Mouse (Mus musculus) intestine, embryonic 15.5 days (tissue): ENCODE data around the gene Adgrg3. TPM values are rescaled to one million over a fixed set of nuclear protein-coding genes. Genes with fewer than 3 reads are reported as not detected.

Experiments
- ATAC-seq: fragments of 200-750 bp; cut with Nextera tagmentation; 2 replicates; pipeline ENCODE4 v1.8.0; 2017; ENCODE audit warnings: moderate TSS enrichment, moderate library complexity
- H3K27ac ChIP-seq: fragments of 300-500 bp; sonication (generic); 2 replicates; pipeline ENCODE4 v1.5.1; 2015; ENCODE audit warnings: mild to moderate bottlenecking, inconsistent platforms
- H3K27me3 ChIP-seq: fragments of 300-500 bp; sonication (generic); replicated peaks from 2 replicates; pipeline ENCODE4 v1.6.1; 2015; ENCODE audit warnings: inconsistent platforms
- H3K36me3 ChIP-seq: fragments of 300-500 bp; sonication (generic); 2 replicates; pipeline ENCODE4 v1.6.1; 2015; ENCODE audit warnings: inconsistent platforms
- H3K4me1 ChIP-seq: fragments of 300-500 bp; sonication (generic); replicated peaks from 2 replicates; pipeline ENCODE4 v1.6.1; 2015; ENCODE audit warnings: inconsistent platforms
- H3K4me2 ChIP-seq: fragments of 300-500 bp; sonication (generic); replicated peaks from 2 replicates; pipeline ENCODE4 v1.6.1; 2015; ENCODE audit warnings: mild to moderate bottlenecking, inconsistent platforms
- H3K4me3 ChIP-seq: fragments of 300-500 bp; sonication (generic); replicated peaks from 2 replicates; pipeline ENCODE4 v1.5.1; 2015; ENCODE audit warnings: inconsistent platforms
- H3K9ac ChIP-seq: fragments of 300-500 bp; sonication (generic); 2 replicates; pipeline ENCODE4 v1.6.1; 2015; ENCODE audit warnings: inconsistent platforms
- H3K9me3 ChIP-seq: fragments of 300-500 bp; sonication (generic); 2 replicates; pipeline ENCODE4 v1.6.1; 2016; ENCODE audit warnings: inconsistent platforms
- WGBS: fragments of 180-500 bp; shearing (Covaris S2); methylation state at CpG from one replicate; pipeline ENCODE4 v1.1.7; 2015; 5-methylcytosine and 5-hydroxymethylcytosine counted together
- polyA plus RNA-seq: library from polyadenylated mRNA; unstranded; fragments of >200 nt; fragmentation: Nextera tagmentation; extraction: Ambion mirVana; gene quantifications from 2 replicates; pipeline ENCODE4 v1.2.1, GENCODE M21; 2015

Gene Adgrg3
- polyA plus RNA-seq, 1 experiment from 2014 or later = 3.5 TPM

DNA sequence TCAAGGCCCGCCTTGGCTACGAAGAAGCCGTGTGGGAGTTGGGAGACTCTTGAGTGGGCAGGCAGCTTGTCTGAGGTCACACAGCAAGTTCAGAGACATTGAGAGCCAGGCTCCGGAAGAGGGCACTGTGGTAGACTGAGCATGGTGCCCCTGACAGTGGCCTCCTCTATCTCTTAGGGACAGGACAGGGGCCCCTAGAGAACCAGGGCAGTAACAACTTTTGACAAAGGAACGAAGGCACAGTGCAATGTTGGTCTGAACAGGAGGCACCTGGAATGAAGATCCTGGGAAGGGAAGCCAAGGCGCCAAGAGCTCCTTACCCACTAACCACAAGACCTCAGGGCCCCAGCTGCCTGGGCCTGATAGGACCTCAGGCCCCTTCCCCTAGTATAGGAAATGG is 32.5 kb upstream of the Adgrg3 start:
- Histone ChIP-seq H3K9ac (no peak overlapping the region), H3K4me3 (no peak overlapping the region), H3K4me1 (peaks cover 32% of the 10 kb centered on the region), H3K36me3 (no peaks in the 10 kb centered on the region), H3K27me3 (no peaks in the 10 kb centered on the region), H3K27ac (no peak overlapping the region), H3K9me3 (no peaks in the 10 kb centered on the region), H3K4me2 (no peak overlapping the region)
- ATAC-seq = no peak
- WGBS = 81% methylated on average over 6 of the region's 6 CpGs

- no peaks in the 10 kb centered on the region for H3K9me3 ChIP-seq
- WGBS = 50% methylated on average over 5 of the region's 5 CpGs
- H3K4me2 ChIP-seq = no peak overlapping the region
- H3K4me3 ChIP-seq = no peak overlapping the region
- peaks cover 31% of the 10 kb centered on the region for H3K4me1 ChIP-seq
- no peak overlapping the region for H3K9ac ChIP-seq
- H3K27me3 ChIP-seq = no peaks in the 10 kb centered on the region
- no peak for ATAC-seq
- no peaks in the 10 kb centered on the region for H3K36me3 ChIP-seq
- H3K27ac ChIP-seq = no peak overlapping the region
Measured at GRCm38 (mm10) chr8:94986676-94987075, 30.8 kb upstream of the Adgrg3 start.

- no peak for ATAC-seq
- Histone ChIP-seq H3K9ac (no peak overlapping the region), H3K9me3 (no peaks in the 10 kb centered on the region), H3K4me3 (no peak overlapping the region), H3K4me2 (no peak overlapping the region), H3K36me3 (no peaks in the 10 kb centered on the region), H3K27ac (no peak overlapping the region), H3K4me1 (peaks cover 38% of the 10 kb centered on the region), H3K27me3 (no peaks in the 10 kb centered on the region)
- WGBS = 80% methylated on average over 7 of the region's 7 CpGs
Measured at GRCm38 (mm10) chr8:94987553-94987952, 29.9 kb upstream of the Adgrg3 start.

DNA sequence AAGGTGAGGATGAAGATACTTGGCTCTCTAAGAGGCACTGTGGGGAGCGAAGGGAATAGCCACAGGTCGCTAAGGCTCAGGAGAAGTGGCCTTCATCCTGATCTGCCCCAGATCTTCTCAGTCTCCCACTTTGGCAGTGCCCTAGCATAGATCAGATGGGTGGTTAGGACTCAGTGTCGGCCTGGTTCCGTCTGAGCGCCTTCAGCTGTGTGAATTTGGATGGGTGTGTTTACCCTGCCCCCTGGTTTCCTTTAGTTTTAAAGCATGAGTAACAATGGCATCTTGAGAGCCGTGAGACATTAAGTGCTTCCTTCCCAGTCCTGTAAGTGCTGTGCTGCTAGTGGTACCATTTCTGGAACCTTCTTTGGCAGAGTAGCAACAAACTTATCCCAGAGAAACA is 28.9 kb upstream of the Adgrg3 start:
- peaks cover 44% of the 10 kb centered on the region for H3K4me1 ChIP-seq
- H3K36me3 ChIP-seq = no peaks in the 10 kb centered on the region
- WGBS = 80% methylated on average over 6 of the region's 6 CpGs
- H3K4me3 ChIP-seq = no peak overlapping the region
- H3K9me3 ChIP-seq = no peaks in the 10 kb centered on the region
- no peak overlapping the region for H3K4me2 ChIP-seq
- ATAC-seq = no peak
- H3K9ac ChIP-seq = no peak overlapping the region
- no peak overlapping the region for H3K27ac ChIP-seq
- H3K27me3 ChIP-seq = no peaks in the 10 kb centered on the region

DNA sequence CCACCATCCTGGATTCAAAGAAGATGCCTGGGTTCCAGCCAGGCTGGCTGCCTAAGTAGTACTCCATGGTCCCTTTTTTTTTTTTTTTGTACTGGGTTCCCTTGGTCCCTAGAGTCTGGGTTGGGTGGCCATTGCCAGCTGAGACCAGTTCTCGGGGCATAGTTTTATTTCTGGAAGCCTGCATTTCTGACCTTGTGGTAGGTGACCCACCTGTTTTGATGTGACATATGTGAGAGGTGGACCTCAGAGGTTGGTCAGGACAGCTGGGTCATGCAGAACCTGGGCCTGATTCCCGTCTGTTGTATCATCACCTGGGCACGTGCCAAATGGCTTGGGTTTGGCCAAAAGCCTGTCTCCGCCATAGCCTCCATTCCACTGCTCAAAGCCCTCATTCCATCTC is 27.8 kb upstream of the Adgrg3 start:
- 86% methylated on average over 4 of the region's 4 CpGs for WGBS
- Histone ChIP-seq H3K9me3 (no peaks in the 10 kb centered on the region), H3K4me1 (peaks cover 43% of the 10 kb centered on the region), H3K27ac (no peak overlapping the region), H3K36me3 (no peaks in the 10 kb centered on the region), H3K9ac (no peak overlapping the region), H3K4me3 (no peak overlapping the region), H3K4me2 (no peak overlapping the region), H3K27me3 (no peaks in the 10 kb centered on the region)
- no peak for ATAC-seq

- H3K27me3 ChIP-seq = no peaks in the 10 kb centered on the region
- H3K4me3 ChIP-seq = no peak overlapping the region
- 55% methylated on average over 11 of the region's 11 CpGs for WGBS
- H3K36me3 ChIP-seq = no peaks in the 10 kb centered on the region
- no peaks in the 10 kb centered on the region for H3K9me3 ChIP-seq
- H3K4me1 ChIP-seq = peaks cover 46% of the 10 kb centered on the region
- ATAC-seq = no peak
- H3K4me2 ChIP-seq = no peak overlapping the region
- no peak overlapping the region for H3K9ac ChIP-seq
- H3K27ac ChIP-seq = no peak overlapping the region
Measured at GRCm38 (mm10) chr8:94990598-94991453, 26.7 kb upstream of the Adgrg3 start.

DNA sequence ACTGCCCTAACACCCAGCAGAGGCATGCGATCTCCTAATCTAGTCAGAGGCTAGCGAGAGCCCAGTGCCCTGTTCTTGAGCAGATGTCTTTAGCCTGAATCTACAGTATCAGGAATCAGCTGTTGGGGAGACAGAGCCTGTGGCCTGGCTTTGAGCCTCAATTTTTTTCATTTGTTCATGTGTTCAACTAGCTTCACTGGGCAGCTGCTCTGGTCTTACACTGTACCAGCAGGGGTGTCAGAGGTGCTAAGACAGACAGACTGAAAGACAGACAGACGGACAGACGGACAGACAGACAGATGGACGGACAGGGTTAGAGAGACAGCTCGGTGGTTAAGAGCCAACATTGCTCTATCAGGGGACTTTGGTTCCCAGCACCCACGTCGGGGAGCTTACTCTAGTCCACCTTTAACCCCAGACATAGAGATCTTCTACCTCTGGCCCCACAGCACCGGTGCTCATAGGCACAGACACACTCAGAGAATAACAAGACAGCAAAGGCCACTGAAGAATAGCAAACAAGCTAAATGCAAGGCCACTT is 26.0 kb upstream of the Adgrg3 start:
- no peak overlapping the region for H3K4me2 ChIP-seq
- H3K9ac ChIP-seq = no peak overlapping the region
- peaks cover 44% of the 10 kb centered on the region for H3K4me1 ChIP-seq
- 73% methylated on average over 9 of the region's 9 CpGs for WGBS
- H3K36me3 ChIP-seq = no peaks in the 10 kb centered on the region
- H3K9me3 ChIP-seq = no peaks in the 10 kb centered on the region
- H3K27me3 ChIP-seq = no peaks in the 10 kb centered on the region
- H3K4me3 ChIP-seq = no peak overlapping the region
- ATAC-seq = peak; percentile 44; the same call in 1 of the 2 replicates
- no peak overlapping the region for H3K27ac ChIP-seq

GRCm38 (mm10) chr8:94992010-94992409 is 25.5 kb upstream of the Adgrg3 start:
- H3K4me1 ChIP-seq = peaks cover 43% of the 10 kb centered on the region
- no peak overlapping the region for H3K4me2 ChIP-seq
- 83% methylated on average over 4 of the region's 4 CpGs for WGBS
- no peak overlapping the region for H3K4me3 ChIP-seq
- no peak overlapping the region for H3K9ac ChIP-seq
- no peaks in the 10 kb centered on the region for H3K27me3 ChIP-seq
- H3K27ac ChIP-seq = no peak overlapping the region
- no peaks in the 10 kb centered on the region for H3K36me3 ChIP-seq
- ATAC-seq = no peak
- H3K9me3 ChIP-seq = no peaks in the 10 kb centered on the region

DNA sequence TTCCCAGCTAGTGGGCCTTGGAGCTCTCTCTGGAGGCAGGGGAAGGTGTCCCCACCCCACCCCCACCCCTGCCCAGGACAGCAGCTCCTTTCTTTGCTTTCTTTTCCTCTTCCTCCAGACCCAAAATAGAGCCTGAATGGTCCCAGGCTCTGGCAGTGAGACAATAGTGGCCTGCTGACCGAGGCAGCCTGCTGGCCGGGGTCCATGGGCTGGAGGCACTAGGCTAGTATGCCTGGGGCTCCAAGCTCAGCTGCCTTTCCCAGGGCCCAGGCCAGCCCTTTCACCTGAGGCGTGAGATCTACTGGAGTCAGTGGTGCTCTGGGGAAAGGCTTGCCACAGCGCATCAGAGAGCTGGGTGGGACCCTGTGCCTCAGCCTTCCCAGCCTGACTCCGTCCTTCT is 25.0 kb upstream of the Adgrg3 start:
- H3K4me2 ChIP-seq = no peak overlapping the region
- H3K9ac ChIP-seq = no peak overlapping the region
- no peak for ATAC-seq
- peaks cover 47% of the 10 kb centered on the region for H3K4me1 ChIP-seq
- H3K36me3 ChIP-seq = no peaks in the 10 kb centered on the region
- 55% methylated on average over 5 of the region's 5 CpGs for WGBS
- H3K27me3 ChIP-seq = no peaks in the 10 kb centered on the region
- H3K4me3 ChIP-seq = no peak overlapping the region
- no peaks in the 10 kb centered on the region for H3K9me3 ChIP-seq
- H3K27ac ChIP-seq = peak overlapping the region; percentile 73

DNA sequence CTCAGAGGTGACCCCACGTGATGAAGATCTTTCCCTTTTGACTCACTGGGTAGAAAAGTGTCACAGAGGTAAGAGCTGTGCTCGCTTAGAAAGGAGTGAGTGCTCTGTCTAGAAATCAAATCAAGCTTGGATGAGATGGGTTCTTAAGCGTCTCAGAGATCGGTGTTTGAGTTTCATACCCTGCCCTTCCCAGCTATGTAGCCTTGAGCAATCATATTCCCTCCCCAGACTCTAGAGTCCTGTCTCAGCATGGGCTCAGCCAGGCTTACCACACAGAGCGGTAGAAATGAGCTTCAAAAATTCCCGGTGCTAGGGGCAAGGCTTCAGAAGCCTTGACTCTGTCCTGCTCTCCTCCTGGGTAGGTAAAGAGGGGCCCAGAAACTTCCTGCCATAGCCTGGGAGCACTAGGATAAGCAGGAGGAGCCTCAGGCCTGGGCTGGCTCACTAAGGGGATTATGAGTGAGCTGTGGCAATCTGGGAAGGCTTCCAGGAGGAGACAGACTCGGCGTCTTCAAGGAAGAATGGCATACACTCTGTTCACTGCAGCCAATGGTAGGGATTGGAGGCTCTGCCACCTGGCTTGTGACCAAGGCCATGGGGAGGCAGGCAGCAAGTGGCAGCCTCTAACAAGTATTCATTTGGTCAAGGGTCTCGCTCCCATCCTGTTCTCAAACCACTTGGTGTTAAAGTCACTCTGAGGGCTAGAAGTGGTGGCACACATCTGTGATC is 24.3 kb upstream of the Adgrg3 start:
- H3K4me3 ChIP-seq = no peak overlapping the region
- peaks cover 47% of the 10 kb centered on the region for H3K4me1 ChIP-seq
- H3K9me3 ChIP-seq = no peaks in the 10 kb centered on the region
- 73% methylated on average over 9 of the region's 9 CpGs for WGBS
- no peak for ATAC-seq
- H3K36me3 ChIP-seq = no peaks in the 10 kb centered on the region
- H3K4me2 ChIP-seq = no peak overlapping the region
- H3K9ac ChIP-seq = no peak overlapping the region
- H3K27me3 ChIP-seq = no peaks in the 10 kb centered on the region
- H3K27ac ChIP-seq = peak overlapping the region; percentile 73

DNA sequence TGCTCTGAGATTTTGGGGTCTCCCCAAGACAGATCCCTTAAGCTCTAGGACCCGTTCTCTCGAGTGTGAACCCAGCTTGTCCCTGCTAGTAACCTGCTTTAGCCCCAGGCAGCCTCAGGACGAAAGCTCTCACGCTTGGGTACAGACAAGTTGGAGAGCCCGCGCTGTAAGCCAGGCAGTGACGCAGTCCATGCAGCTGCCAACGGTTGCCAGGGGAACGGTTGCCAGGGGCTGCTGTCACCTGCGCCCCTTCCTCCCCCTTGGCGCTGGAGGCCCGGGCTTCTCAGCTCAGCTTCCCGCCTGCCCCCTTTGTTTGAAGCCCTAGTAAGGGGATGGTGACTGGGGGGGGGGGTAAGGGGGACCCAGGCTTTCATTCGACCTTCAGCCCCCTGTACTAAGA is 23.5 kb upstream of the Adgrg3 start:
- H3K9ac ChIP-seq = no peak overlapping the region
- WGBS = 12% methylated on average over 14 of the region's 14 CpGs
- peaks cover 50% of the 10 kb centered on the region for H3K4me1 ChIP-seq
- H3K9me3 ChIP-seq = no peaks in the 10 kb centered on the region
- H3K4me3 ChIP-seq = no peak overlapping the region
- no peaks in the 10 kb centered on the region for H3K27me3 ChIP-seq
- no peak overlapping the region for H3K27ac ChIP-seq
- H3K4me2 ChIP-seq = peak overlapping the region; percentile 14; the same call in 1 of the 2 replicates
- no peaks in the 10 kb centered on the region for H3K36me3 ChIP-seq
- 0 out of 2 replicates have a peak, but pooled peaks have one; percentile 19 for ATAC-seq

GRCm38 (mm10) chr8:94994510-94994909 is 23.0 kb upstream of the Adgrg3 start:
- Histone ChIP-seq H3K4me1 (peaks cover 55% of the 10 kb centered on the region), H3K4me2 (no peak overlapping the region), H3K36me3 (no peaks in the 10 kb centered on the region), H3K9ac (no peak overlapping the region), H3K9me3 (no peaks in the 10 kb centered on the region), H3K27me3 (no peaks in the 10 kb centered on the region), H3K27ac (no peak overlapping the region), H3K4me3 (no peak overlapping the region)
- ATAC-seq = no peak
- 52% methylated on average over 1 of the region's 1 CpGs for WGBS
